Mouse (Mus musculus) hindbrain, embryonic 10.5 days (tissue): ENCODE results near the gene Zfp46. TPM values are rescaled to one million over a fixed set of nuclear protein-coding genes. Genes with fewer than 3 reads are reported as not detected.

ENCODE experiments used
- DNase-seq: peaks from one replicate; pipeline ENCODE4 v3.0.0-alpha.2; 2017; ENCODE audit warnings: low spot score
- H3K27ac ChIP-seq: fragments of 300-500 bp; sonication (generic); 2 replicates; pipeline ENCODE4 v1.5.1; 2016; ENCODE audit warnings: mild to moderate bottlenecking, moderate library complexity
- H3K27me3 ChIP-seq: fragments of 300-500 bp; sonication (generic); 2 replicates; pipeline ENCODE4 v1.6.1; 2016; ENCODE audit warnings: mild to moderate bottlenecking; ENCODE audit not compliant: poor library complexity, insufficient read depth, severe bottlenecking
- H3K36me3 ChIP-seq: fragments of 300-500 bp; sonication (generic); 2 replicates; pipeline ENCODE4 v1.6.1; 2016; ENCODE audit warnings: mild to moderate bottlenecking, moderate library complexity
- H3K4me1 ChIP-seq: fragments of 300-500 bp; sonication (generic); replicated peaks from 2 replicates; pipeline ENCODE4 v1.6.1; 2016; ENCODE audit warnings: mild to moderate bottlenecking
- H3K4me3 ChIP-seq: fragments of 300-500 bp; sonication (generic); 2 replicates; pipeline ENCODE4 v1.5.1; 2016; ENCODE audit warnings: mild to moderate bottlenecking, moderate library complexity
- H3K9me3 ChIP-seq: fragments of 300-500 bp; sonication (generic); 2 replicates; pipeline ENCODE4 v1.6.1; 2016; ENCODE audit warnings: mild to moderate bottlenecking, moderate library complexity
- WGBS: fragments of 180-500 bp; shearing (Covaris S2); methylation state at CpG from one replicate; pipeline ENCODE4 v1.1.7; 2016; 5-methylcytosine and 5-hydroxymethylcytosine counted together
- polyA plus RNA-seq: library from polyadenylated mRNA; unstranded; fragments of >200 nt; fragmentation: Nextera tagmentation; extraction: Ambion mirVana; gene quantifications from 2 replicates; pipeline ENCODE4 v1.2.1, GENCODE M21; 2016

The Zfp46 gene
- polyA plus RNA-seq, 1 experiment from 2014 or later, result 29.0 TPM

- no peaks in the 10 kb centered on the region for H3K9me3 ChIP-seq
- no peak for DNase-seq
- no peaks in the 10 kb centered on the region for H3K36me3 ChIP-seq
- H3K27ac ChIP-seq, result no peak overlapping the region
- H3K4me3 ChIP-seq, result no peak overlapping the region
- WGBS, result 85% methylated on average over 4 of the region's 4 CpGs
- H3K4me1 ChIP-seq, result no peaks in the 10 kb centered on the region
- no peaks in the 10 kb centered on the region for H3K27me3 ChIP-seq
Observed at GRCm38 (mm10) chr4:136302462-136302861, 18.0 kb downstream of the Zfp46 start.

GRCm38 (mm10) chr4:136304181-136304580 lies 19.7 kb downstream of the Zfp46 start:
- WGBS, result 43% methylated on average over 2 of the region's 2 CpGs
- Histone ChIP-seq H3K27ac (no peak overlapping the region), H3K9me3 (no peaks in the 10 kb centered on the region), H3K4me1 (peaks cover 4% of the 10 kb centered on the region), H3K27me3 (no peaks in the 10 kb centered on the region), H3K4me3 (no peak overlapping the region), H3K36me3 (no peaks in the 10 kb centered on the region)
- DNase-seq, result no peak

- 52% methylated on average over 2 of the region's 2 CpGs for WGBS
- no peaks in the 10 kb centered on the region for H3K9me3 ChIP-seq
- H3K27ac ChIP-seq, result no peak overlapping the region
- no peaks in the 10 kb centered on the region for H3K27me3 ChIP-seq
- no peak for DNase-seq
- no peaks in the 10 kb centered on the region for H3K36me3 ChIP-seq
- peaks cover 27% of the 10 kb centered on the region for H3K4me1 ChIP-seq
- no peak overlapping the region for H3K4me3 ChIP-seq
Observed at GRCm38 (mm10) chr4:136308355-136308754, 23.9 kb downstream of the Zfp46 start.

- H3K27ac ChIP-seq, result peak overlapping the region; percentile 100
- peak overlapping the region; percentile 100 for H3K4me3 ChIP-seq
- 6% methylated on average over 11 of the region's 11 CpGs for WGBS
- no peaks in the 10 kb centered on the region for H3K9me3 ChIP-seq
- no peaks in the 10 kb centered on the region for H3K36me3 ChIP-seq
- no peaks in the 10 kb centered on the region for H3K27me3 ChIP-seq
- peak; percentile 54 for DNase-seq
- peaks cover 41% of the 10 kb centered on the region for H3K4me1 ChIP-seq
Observed at GRCm38 (mm10) chr4:136309780-136310179, 25.3 kb downstream of the Zfp46 start.

GRCm38 (mm10) chr4:136310229-136311041 lies 26.0 kb downstream of the Zfp46 start, which contains the start of gene Hnrnpr:
Hnrnpr (plus strand) TSS chr4:136310942.
- peaks cover 41% of the 10 kb centered on the region for H3K4me1 ChIP-seq
- DNase-seq, result peak; percentile 100
- under 1% methylated on average over 65 of the region's 65 CpGs for WGBS

GRCm38 (mm10) chr4:136311042-136311999 lies 26.8 kb downstream of the Zfp46 start:
- Histone ChIP-seq H3K27me3 (no peaks in the 10 kb centered on the region), H3K9me3 (no peaks in the 10 kb centered on the region), H3K4me3 (peak overlapping the region; percentile 100), H3K27ac (peak overlapping the region; percentile 100), H3K36me3 (peaks cover 3% of the 10 kb centered on the region), H3K4me1 (peaks cover 41% of the 10 kb centered on the region)
- DNase-seq, result peak; percentile 74
- under 1% methylated on average over 80 of the region's 81 CpGs for WGBS

More at GRCm38 (mm10) chr4:136310229-136311041, 26.0 kb downstream of the Zfp46 start, which contains the start of gene Hnrnpr:
- peak within 1 kb of the TSS; percentile 100 for H3K4me3 ChIP-seq
- no peaks in the 10 kb centered on the region for H3K27me3 ChIP-seq
- no peaks in the 10 kb centered on the region for H3K36me3 ChIP-seq
- no peaks in the 10 kb centered on the region for H3K9me3 ChIP-seq
- H3K27ac ChIP-seq, result peak within 1 kb of the TSS; percentile 100

- H3K4me3 ChIP-seq, result peak overlapping the region; percentile 100
- H3K4me1 ChIP-seq, result peaks cover 41% of the 10 kb centered on the region
- H3K9me3 ChIP-seq, result no peaks in the 10 kb centered on the region
- no peak for DNase-seq
- no peaks in the 10 kb centered on the region for H3K27me3 ChIP-seq
- 51% methylated on average over 4 of the region's 4 CpGs for WGBS
- no peak overlapping the region for H3K27ac ChIP-seq
- peaks cover 16% of the 10 kb centered on the region for H3K36me3 ChIP-seq
Observed at GRCm38 (mm10) chr4:136312616-136313015, 28.1 kb downstream of the Zfp46 start.

GRCm38 (mm10) chr4:136317667-136318066 lies 33.2 kb downstream of the Zfp46 start:
- 90% methylated on average over 4 of the region's 4 CpGs for WGBS
- Histone ChIP-seq H3K9me3 (no peaks in the 10 kb centered on the region), H3K27me3 (no peaks in the 10 kb centered on the region), H3K27ac (no peak overlapping the region), H3K36me3 (peaks cover 65% of the 10 kb centered on the region), H3K4me1 (peaks cover 21% of the 10 kb centered on the region), H3K4me3 (no peak overlapping the region)
- DNase-seq, result no peak

GRCm38 (mm10) chr4:136320016-136320415 lies 35.5 kb downstream of the Zfp46 start:
- Histone ChIP-seq H3K4me1 (no peaks in the 10 kb centered on the region), H3K27me3 (no peaks in the 10 kb centered on the region), H3K36me3 (peaks cover 87% of the 10 kb centered on the region), H3K27ac (no peak overlapping the region), H3K9me3 (no peaks in the 10 kb centered on the region), H3K4me3 (no peak overlapping the region)
- 91% methylated on average over 4 of the region's 4 CpGs for WGBS
- DNase-seq, result no peak

GRCm38 (mm10) chr4:136324226-136324625 lies 39.7 kb downstream of the Zfp46 start:
- Histone ChIP-seq H3K4me3 (no peak overlapping the region), H3K27me3 (no peaks in the 10 kb centered on the region), H3K36me3 (peaks cover 92% of the 10 kb centered on the region), H3K9me3 (no peaks in the 10 kb centered on the region), H3K27ac (no peak overlapping the region), H3K4me1 (no peaks in the 10 kb centered on the region)
- no peak for DNase-seq
- 73% methylated on average over 2 of the region's 2 CpGs for WGBS

- H3K27ac ChIP-seq, result no peak overlapping the region
- no peak overlapping the region for H3K4me3 ChIP-seq
- 95% methylated on average over 5 of the region's 5 CpGs for WGBS
- H3K4me1 ChIP-seq, result no peaks in the 10 kb centered on the region
- no peak for DNase-seq
- H3K27me3 ChIP-seq, result no peaks in the 10 kb centered on the region
- H3K36me3 ChIP-seq, result peaks cover 93% of the 10 kb centered on the region
- H3K9me3 ChIP-seq, result no peaks in the 10 kb centered on the region
Observed at GRCm38 (mm10) chr4:136327238-136327637, 42.8 kb downstream of the Zfp46 start.

GRCm38 (mm10) chr4:136328115-136328514 lies 43.6 kb downstream of the Zfp46 start:
- Histone ChIP-seq H3K36me3 (peaks cover 93% of the 10 kb centered on the region), H3K4me3 (no peak overlapping the region), H3K27me3 (no peaks in the 10 kb centered on the region), H3K9me3 (no peaks in the 10 kb centered on the region), H3K27ac (no peak overlapping the region), H3K4me1 (no peaks in the 10 kb centered on the region)
- DNase-seq, result no peak

- Histone ChIP-seq H3K9me3 (no peaks in the 10 kb centered on the region), H3K27ac (no peak overlapping the region), H3K4me3 (no peak overlapping the region), H3K4me1 (no peaks in the 10 kb centered on the region), H3K36me3 (peaks cover 95% of the 10 kb centered on the region), H3K27me3 (no peaks in the 10 kb centered on the region)
- WGBS, result 95% methylated on average over 3 of the region's 3 CpGs
- DNase-seq, result no peak
Observed at GRCm38 (mm10) chr4:136331709-136332108, 47.2 kb downstream of the Zfp46 start.
